Mouse (Mus musculus) liver, postnatal 0 days (tissue): Measurements from ENCODE around the gene Sfxn2.

Experiments used
- CTCF ChIP-seq: sonication (generic); IDR thresholded peaks from 2 replicates; pipeline ENCODE4 v1.5.1; 2016; ENCODE audit warnings: antibody characterized with exemption, low read depth
- EP300 ChIP-seq: IDR thresholded peaks from 2 replicates; pipeline ENCODE4 v1.6.1; 2016; ENCODE audit warnings: antibody characterized with exemption, low read depth, mild to moderate bottlenecking

- no peak for TF ChIP-seq EP300
- no peak for TF ChIP-seq CTCF
These were observed 43.3 kb upstream of the Sfxn2 start for GRCm38 (mm10) chr19:46529601-46530448.
